Mouse (Mus musculus) C2C12 (cell line): ENCODE results near the gene Psmd6. TPM values are rescaled to one million over a fixed set of nuclear protein-coding genes. Genes with fewer than 3 reads are reported as not detected.

Experiments
- H3K27me3 ChIP-seq: one replicate; pipeline ENCODE4 v1.6.1; 2011; ENCODE audit not compliant: control insufficient read depth, insufficient read depth, insufficient read length
- H3K36me3 ChIP-seq: one replicate; pipeline ENCODE4 v1.6.1; 2011; ENCODE audit not compliant: control insufficient read depth, insufficient read depth
- H3K4me3 ChIP-seq: one replicate; pipeline ENCODE4 v1.5.1; 2011; ENCODE audit warnings: mild to moderate bottlenecking, control low read depth; ENCODE audit not compliant: poor library complexity, insufficient read depth, severe bottlenecking
- H3K79me2 ChIP-seq: one replicate; pipeline ENCODE4 v1.6.1; 2011; ENCODE audit not compliant: control insufficient read depth, insufficient read depth
- H3K79me3 ChIP-seq: one replicate; pipeline ENCODE4 v1.6.1; 2011; ENCODE audit warnings: low read depth, control low read depth
- H3ac ChIP-seq: one replicate; pipeline ENCODE3; 2011; ENCODE audit warnings: low read depth; ENCODE audit not compliant: control insufficient read depth, insufficient read length
- CEBPB ChIP-seq: IDR thresholded peaks from one replicate; pipeline ENCODE4 v1.6.1; 2011; ENCODE audit warnings: low read depth, mild to moderate bottlenecking, control low read depth, moderate library complexity
- CTCF ChIP-seq: IDR thresholded peaks from one replicate; pipeline ENCODE4 v1.5.1; 2011; ENCODE audit not compliant: control insufficient read depth, insufficient read depth, insufficient read length
- FOSL1 ChIP-seq: IDR thresholded peaks from one replicate; pipeline ENCODE4 v1.8.0; 2011; ENCODE audit warnings: mild to moderate bottlenecking, low read length; ENCODE audit not compliant: poor library complexity, insufficient read depth, severe bottlenecking
- MAX ChIP-seq: IDR thresholded peaks from one replicate; pipeline ENCODE4 v1.6.1; 2011; ENCODE audit warnings: mild to moderate bottlenecking, control low read depth
- MYOD1 ChIP-seq: IDR thresholded peaks from one replicate; pipeline ENCODE4 v1.6.1; 2011; ENCODE audit warnings: low read depth; ENCODE audit not compliant: control insufficient read depth, insufficient read length
- MYOG ChIP-seq: IDR thresholded peaks from one replicate; pipeline ENCODE4 v1.6.1; 2011; ENCODE audit not compliant: control insufficient read depth, insufficient read length; ENCODE audit errors: extremely low read depth
- USF1 ChIP-seq: IDR thresholded peaks from one replicate; pipeline ENCODE4 v1.6.1; 2011; ENCODE audit warnings: low read depth, mild to moderate bottlenecking, control low read depth, moderate library complexity
- polyA plus RNA-seq: library from polyadenylated mRNA; unstranded; fragments of >200 nt; fragmentation: generic; extraction: Trizol; gene quantifications from one replicate; pipeline ENCODE4 v1.2.1, GENCODE M21; 2012; ENCODE audit warnings: missing spikeins

The Psmd6 gene
- polyA plus RNA-seq, 1 experiment, result 105 TPM

DNA sequence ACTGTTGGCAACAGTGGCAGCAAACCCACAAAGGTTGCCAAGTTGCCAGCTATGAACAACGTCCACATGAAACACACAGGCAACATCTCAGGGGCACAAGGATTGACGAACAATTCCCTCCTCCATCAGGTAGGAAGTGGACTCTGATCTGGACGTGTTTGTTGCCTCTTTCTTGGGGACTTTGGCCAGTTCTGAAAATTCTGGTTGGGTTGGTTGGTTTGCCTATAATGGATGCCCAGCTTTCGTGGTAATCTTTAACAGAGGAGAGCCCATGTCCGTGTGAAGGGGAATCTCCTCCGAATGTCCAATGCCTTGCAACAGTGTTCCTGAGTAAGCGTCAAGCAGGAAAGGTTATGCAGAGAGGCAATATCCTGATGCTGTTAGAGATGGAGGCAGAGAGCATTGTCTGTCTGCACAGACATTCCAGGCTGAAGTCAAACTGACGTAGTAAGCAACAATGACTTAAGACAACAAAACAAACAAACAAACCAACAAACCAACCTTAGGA lies 20.0 kb downstream of the Psmd6 start:
- no peaks in the 10 kb centered on the region for H3K79me3 ChIP-seq
- no peaks in the 10 kb centered on the region for H3K27me3 ChIP-seq
- no peaks in the 10 kb centered on the region for H3K79me2 ChIP-seq
- peaks cover 25% of the 10 kb centered on the region for H3K36me3 ChIP-seq
- no peak overlapping the region for H3ac ChIP-seq
- H3K4me3 ChIP-seq, result no peak overlapping the region
- TF ChIP-seq MYOG, result no peak

DNA sequence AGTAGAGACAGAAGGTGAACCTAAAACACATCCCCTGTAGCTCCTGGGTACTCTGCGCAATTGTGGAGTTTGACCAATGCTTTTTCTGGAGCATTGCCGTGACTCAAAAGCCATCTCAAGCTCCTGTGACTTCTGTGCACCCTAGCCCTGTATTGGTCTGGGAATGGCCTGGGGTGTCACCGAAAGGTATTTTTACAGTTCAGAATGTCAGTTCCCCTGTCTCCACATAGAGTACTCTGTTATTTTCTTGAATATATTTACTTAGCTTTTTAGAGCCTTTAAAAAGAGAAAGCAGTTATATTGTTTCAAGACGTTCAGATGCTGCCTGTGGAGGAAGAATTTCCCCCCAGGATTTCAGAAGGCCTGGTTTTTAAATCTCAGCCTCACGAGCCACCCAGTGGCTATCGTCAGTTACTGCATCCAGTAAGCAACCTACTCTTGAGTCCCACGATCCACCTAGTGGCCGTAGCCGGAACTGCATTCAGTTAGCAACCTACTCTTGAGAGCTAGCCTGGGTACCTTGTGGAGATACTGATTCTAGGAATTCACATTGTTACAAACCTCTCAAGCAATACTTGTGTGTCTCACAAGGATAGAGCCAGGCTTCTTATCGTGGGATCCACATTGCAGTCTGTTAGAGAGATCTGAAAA lies 22.3 kb downstream of the Psmd6 start:
- no peak overlapping the region for H3ac ChIP-seq
- H3K79me2 ChIP-seq, result no peaks in the 10 kb centered on the region
- TF ChIP-seq CTCF, result peak; percentile 85
- TF ChIP-seq FOSL1, result no peak
- no peak overlapping the region for H3K4me3 ChIP-seq
- no peaks in the 10 kb centered on the region for H3K27me3 ChIP-seq
- H3K79me3 ChIP-seq, result no peaks in the 10 kb centered on the region
- H3K36me3 ChIP-seq, result peaks cover 25% of the 10 kb centered on the region

GRCm38 (mm10) chr14:14090571-14090970 lies 30.2 kb downstream of the Psmd6 start:
- TF ChIP-seq FOSL1 (no peak), MYOD1 (no peak), MYOG (no peak), CTCF (no peak), USF1 (no peak), CEBPB (no peak), MAX (no peak)
- H3K36me3 ChIP-seq, result peaks cover 5% of the 10 kb centered on the region

GRCm38 (mm10) chr14:14088016-14088791 lies 32.6 kb downstream of the Psmd6 start:
- peaks cover 5% of the 10 kb centered on the region for H3K36me3 ChIP-seq

More at GRCm38 (mm10) chr14:14090571-14090970, 30.2 kb downstream of the Psmd6 start:
- Histone ChIP-seq H3ac (no peak overlapping the region), H3K79me2 (no peaks in the 10 kb centered on the region), H3K79me3 (no peaks in the 10 kb centered on the region), H3K27me3 (no peaks in the 10 kb centered on the region), H3K4me3 (no peak overlapping the region)

DNA sequence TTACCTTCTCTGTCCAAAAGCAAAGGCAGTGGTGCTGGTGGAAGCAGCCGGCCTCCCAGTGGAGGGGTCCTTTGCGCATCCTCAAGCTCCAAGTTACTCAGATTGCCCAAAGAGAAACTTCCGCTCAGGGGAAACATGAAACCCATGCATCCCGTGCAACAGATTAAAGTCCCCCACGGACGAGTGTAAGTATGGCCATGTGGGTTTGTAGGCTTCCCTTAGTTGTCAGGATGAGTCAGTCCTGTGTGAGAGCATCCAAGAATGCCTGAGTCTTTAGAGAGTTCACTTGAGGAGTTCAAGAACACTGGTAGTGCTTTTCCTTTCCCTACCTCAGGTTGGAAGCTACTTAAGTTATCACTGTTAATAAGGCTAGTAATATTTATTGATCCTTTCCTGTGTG lies 33.4 kb downstream of the Psmd6 start:
- Histone ChIP-seq H3K79me2 (no peaks in the 10 kb centered on the region), H3K4me3 (no peak overlapping the region), H3ac (no peak overlapping the region), H3K27me3 (no peaks in the 10 kb centered on the region), H3K79me3 (no peaks in the 10 kb centered on the region), H3K36me3 (peaks cover 5% of the 10 kb centered on the region)
- TF ChIP-seq MYOD1 (no peak), MAX (no peak), USF1 (no peak), CTCF (no peak), CEBPB (no peak), MYOG (no peak), FOSL1 (no peak)

More at GRCm38 (mm10) chr14:14088016-14088791, 32.6 kb downstream of the Psmd6 start:
- Histone ChIP-seq H3K4me3 (no peak overlapping the region), H3K27me3 (no peaks in the 10 kb centered on the region), H3ac (no peak overlapping the region), H3K79me2 (no peaks in the 10 kb centered on the region), H3K79me3 (no peaks in the 10 kb centered on the region)
- TF ChIP-seq CTCF, result no peak
- TF ChIP-seq FOSL1, result no peak
- no peak for TF ChIP-seq MYOD1
- no peak for TF ChIP-seq MYOG
- TF ChIP-seq USF1, result no peak
- TF ChIP-seq CEBPB, result no peak
- no peak for TF ChIP-seq MAX

GRCm38 (mm10) chr14:14086711-14087263 lies 34.0 kb downstream of the Psmd6 start:
- H3K4me3 ChIP-seq, result no peak overlapping the region
- H3K27me3 ChIP-seq, result no peaks in the 10 kb centered on the region
- H3K79me2 ChIP-seq, result no peaks in the 10 kb centered on the region
- H3ac ChIP-seq, result no peak overlapping the region
- H3K36me3 ChIP-seq, result peaks cover 5% of the 10 kb centered on the region
- H3K79me3 ChIP-seq, result no peaks in the 10 kb centered on the region
- TF ChIP-seq FOSL1 (no peak), MYOD1 (no peak), USF1 (no peak), MAX (no peak), MYOG (no peak), CEBPB (no peak)
